Mouse (Mus musculus): Measurements from ENCODE around the gene Zfp266.
"Not testable (repeated sequence)": the region's sequence is repeated elsewhere in the genome, so short reads cannot be mapped to it uniquely, and the experiment has no call there.

Gene Zfp266

GRCm38 (mm10) chr9:20521306-20521957 is at the start of gene Zfp266:
Gene Zfp266, minus strand, starts transcription at chr9:20521417.
- DNase-seq: peak; percentile 92

GRCm38 (mm10) chr9:20565326-20566030 is 44.3 kb upstream of the Zfp266 start:
- DNase-seq: not testable (repeated sequence)

- DNase-seq: peak; percentile 21
These were observed 41.0 kb upstream of the Zfp266 start for GRCm38 (mm10) chr9:20562177-20562576.

- DNase-seq: no peak
These were observed 31.5 kb upstream of the Zfp266 start for GRCm38 (mm10) chr9:20552698-20553097.

- no peak for DNase-seq
These were observed 30.6 kb upstream of the Zfp266 start for GRCm38 (mm10) chr9:20551781-20552275.

- DNase-seq: no peak
These were observed 23.9 kb upstream of the Zfp266 start for GRCm38 (mm10) chr9:20545151-20545550.

- peak; percentile 78 for DNase-seq
These were observed 23.0 kb upstream of the Zfp266 start for GRCm38 (mm10) chr9:20544070-20544821.

- no peak for DNase-seq
These were observed 22.3 kb upstream of the Zfp266 start for GRCm38 (mm10) chr9:20543496-20543895.

- DNase-seq: no peak
These were observed 15.4 kb upstream of the Zfp266 start for GRCm38 (mm10) chr9:20536598-20536997.

- no peak for DNase-seq
These were observed 13.2 kb upstream of the Zfp266 start for GRCm38 (mm10) chr9:20534326-20534926.

- DNase-seq: peak; percentile 3
These were observed 546 bp downstream of the Zfp266 start for GRCm38 (mm10) chr9:20520531-20521210.

GRCm38 (mm10) chr9:20519949-20520348 is 1.3 kb downstream of the Zfp266 start:
- DNase-seq: peak; percentile 5

GRCm38 (mm10) chr9:20518708-20519107 is 2.5 kb downstream of the Zfp266 start:
- DNase-seq: no peak

- DNase-seq: no peak
These were observed 3.5 kb downstream of the Zfp266 start for GRCm38 (mm10) chr9:20517727-20518126.

- DNase-seq: no peak
These were observed 7.2 kb downstream of the Zfp266 start for GRCm38 (mm10) chr9:20514016-20514415.

- DNase-seq: no peak
These were observed 8.5 kb downstream of the Zfp266 start for GRCm38 (mm10) chr9:20512714-20513113.

- no peak for DNase-seq
These were observed 9.6 kb downstream of the Zfp266 start for GRCm38 (mm10) chr9:20511645-20512044.

- DNase-seq: no peak
These were observed 10.9 kb downstream of the Zfp266 start for GRCm38 (mm10) chr9:20510346-20510745.

- no peak for DNase-seq
These were observed 11.5 kb downstream of the Zfp266 start for GRCm38 (mm10) chr9:20509676-20510075.

GRCm38 (mm10) chr9:20504801-20505200 is 16.4 kb downstream of the Zfp266 start:
- DNase-seq: no peak

- no peak for DNase-seq
These were observed 27.9 kb downstream of the Zfp266 start for GRCm38 (mm10) chr9:20493281-20493680.

GRCm38 (mm10) chr9:20492527-20493233 is 28.5 kb downstream of the Zfp266 start, which contains the start of gene Zfp426:
Gene Zfp426, minus strand, starts transcription at chr9:20492746.
- peak; percentile 87 for DNase-seq
